Mouse (Mus musculus) bone marrow macrophage, adult 2 months (primary cell): ENCODE data around the gene Car14.

ENCODE experiments used
- CTCF ChIP-seq: IDR thresholded peaks from 2 replicates; pipeline ENCODE4 v1.5.1; 2012; ENCODE audit warnings: low read depth, mild to moderate bottlenecking, low read length, moderate library complexity
- POLR2A ChIP-seq: IDR thresholded peaks from 2 replicates; pipeline ENCODE4 v1.6.1; 2012; ENCODE audit warnings: mild to moderate bottlenecking, low read depth, low read length, borderline replicate concordance

DNA sequence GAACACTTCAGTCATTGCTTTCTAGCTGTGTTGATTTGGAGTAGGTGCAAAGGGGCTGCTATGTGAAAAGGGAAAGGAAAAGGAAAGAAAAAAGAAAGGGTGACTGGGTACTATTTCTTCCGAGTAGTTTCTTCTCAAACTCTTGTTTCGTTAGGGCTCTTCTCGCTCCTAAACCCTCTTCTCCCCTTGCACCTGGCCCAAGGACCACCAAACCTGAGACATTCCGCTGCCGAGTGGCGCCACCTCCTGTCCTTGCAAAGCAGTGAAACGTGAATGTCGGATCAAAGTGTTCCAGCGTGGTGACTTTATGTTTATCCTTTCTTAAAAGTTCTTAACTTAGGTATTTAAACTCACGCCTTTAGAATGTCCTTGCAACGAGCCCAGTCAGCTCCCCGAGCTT, 2.4 kb upstream of the Car14 start:
- peak; percentile 98 for TF ChIP-seq CTCF
- no peak for TF ChIP-seq POLR2A
